Mouse (Mus musculus) kidney, adult 2 months (tissue): ENCODE results near the gene Nfib. TPM values are rescaled to one million over a fixed set of nuclear protein-coding genes. Genes with fewer than 3 reads are reported as not detected.

ENCODE experiments used
- DNase-seq: peaks from one replicate; pipeline ENCODE4 v3.0.0; 2021
- H3K27ac ChIP-seq: fragments of 200-500 bp; 2 replicates; pipeline ENCODE4 v1.5.1; 2012; ENCODE audit warnings: low read depth, low read length, control low read depth, inconsistent platforms; ENCODE audit not compliant: insufficient read depth
- H3K27me3 ChIP-seq: fragments of 200-500 bp; replicated peaks from 2 replicates; pipeline ENCODE4 v1.6.1; 2012; ENCODE audit warnings: mild to moderate bottlenecking, moderate library complexity, low read length, inconsistent platforms; ENCODE audit not compliant: control insufficient read depth, insufficient read depth
- H3K36me3 ChIP-seq: fragments of 200-500 bp; 2 replicates; pipeline ENCODE4 v1.6.1; 2012; ENCODE audit warnings: mild to moderate bottlenecking, moderate library complexity, low read length, inconsistent platforms; ENCODE audit not compliant: control insufficient read depth, insufficient read depth
- H3K4me1 ChIP-seq: fragments of 200-500 bp; 2 replicates; pipeline ENCODE4 v1.6.1; 2011; ENCODE audit warnings: low read length; ENCODE audit not compliant: control insufficient read depth, insufficient read depth
- H3K4me3 ChIP-seq: fragments of 200-500 bp; 2 replicates; pipeline ENCODE4 v1.5.1; 2011; ENCODE audit warnings: mild to moderate bottlenecking, low read depth, low read length, control low read depth; ENCODE audit not compliant: insufficient read depth
- CTCF ChIP-seq: fragments of 200-500 bp; conservative IDR thresholded peaks from 2 replicates; pipeline ENCODE4 v1.5.1; 2011; ENCODE audit warnings: low read depth, mild to moderate bottlenecking, control low read depth, low read length, moderate library complexity, mixed read lengths; ENCODE audit not compliant: insufficient read depth, insufficient read length
- POLR2A ChIP-seq: fragments of 200-500 bp; IDR thresholded peaks from one replicate; pipeline ENCODE4 v1.6.1; 2011; ENCODE audit warnings: low read depth, low read length, control low read depth
- WGBS: fragments of 180-500 bp; shearing (Covaris S2); methylation state at CpG from one replicate; pipeline ENCODE4 v1.1.7; 2018; 5-methylcytosine and 5-hydroxymethylcytosine counted together
- polyA plus RNA-seq: library from polyadenylated mRNA; depleted of rRNA; stranded (reverse); fragments of >200 nt; gene quantifications from 2 replicates; pipeline ENCODE4 v1.2.3, GENCODE M21; 2012

Nfib gene
- polyA plus RNA-seq, 1 experiment = 17.6 TPM

DNA sequence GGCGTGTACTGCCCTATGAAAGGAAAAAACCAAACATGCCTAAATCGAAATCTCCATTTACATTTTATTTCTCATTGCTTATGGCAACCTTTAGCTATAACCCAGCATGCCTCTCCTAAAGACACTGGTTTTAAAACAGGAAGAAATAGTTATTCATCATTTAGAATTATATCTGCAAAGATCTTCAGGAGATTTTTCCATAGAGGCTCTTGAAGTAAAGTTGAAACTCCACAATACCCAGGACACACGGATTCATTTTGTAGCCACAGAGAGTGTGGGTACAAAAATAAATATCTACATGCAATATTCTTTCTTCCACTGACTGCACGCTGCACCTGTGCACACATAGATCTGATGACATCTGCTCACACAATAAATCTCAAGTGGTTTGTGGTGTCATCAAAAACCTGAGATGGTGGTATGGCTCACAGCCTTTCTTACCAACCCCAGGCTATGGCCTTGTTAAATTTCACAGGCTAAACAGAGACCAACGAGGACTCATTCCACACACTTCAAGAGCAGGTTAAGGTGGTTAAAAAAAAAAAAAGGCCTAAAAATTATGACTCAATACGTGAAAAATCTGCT lies 189.2 kb downstream of the Nfib start:
- 85% methylated on average over 6 of the region's 6 CpGs for WGBS
- Histone ChIP-seq H3K27me3 (no peaks in the 10 kb centered on the region), H3K4me3 (no peak overlapping the region), H3K27ac (no peak overlapping the region), H3K36me3 (no peaks in the 10 kb centered on the region), H3K4me1 (peaks cover 9% of the 10 kb centered on the region; the same call in 1 of the 2 replicates)
- no peak for TF ChIP-seq CTCF
- no peak for TF ChIP-seq POLR2A
- no peak for DNase-seq

DNA sequence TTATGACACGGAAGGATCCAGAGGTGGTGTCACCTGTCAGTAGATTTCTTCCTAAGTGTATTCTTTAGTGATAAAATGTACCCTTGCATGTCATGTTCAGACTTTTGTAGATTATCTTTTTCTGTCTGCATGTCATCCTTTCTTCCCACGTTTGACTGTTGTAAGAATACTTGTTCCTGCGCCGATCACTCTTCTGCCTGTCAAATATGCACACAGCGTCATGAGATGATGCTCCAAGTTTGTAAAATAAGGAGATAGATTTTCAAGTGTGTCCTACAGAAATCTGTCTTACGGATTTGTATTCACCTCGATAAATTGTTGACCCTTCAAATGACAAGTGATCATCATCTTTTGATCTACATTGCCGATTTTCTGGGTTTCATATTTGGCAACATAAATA lies 190.6 kb downstream of the Nfib start:
- TF ChIP-seq CTCF (no peak), POLR2A (no peak)
- H3K4me3 ChIP-seq = no peak overlapping the region
- 93% methylated on average over 8 of the region's 8 CpGs for WGBS
- H3K27ac ChIP-seq = no peak overlapping the region
- no peak for DNase-seq
- H3K4me1 ChIP-seq = peaks cover 12% of the 10 kb centered on the region; the same call in 1 of the 2 replicates
- no peaks in the 10 kb centered on the region for H3K36me3 ChIP-seq
- H3K27me3 ChIP-seq = no peaks in the 10 kb centered on the region

DNA sequence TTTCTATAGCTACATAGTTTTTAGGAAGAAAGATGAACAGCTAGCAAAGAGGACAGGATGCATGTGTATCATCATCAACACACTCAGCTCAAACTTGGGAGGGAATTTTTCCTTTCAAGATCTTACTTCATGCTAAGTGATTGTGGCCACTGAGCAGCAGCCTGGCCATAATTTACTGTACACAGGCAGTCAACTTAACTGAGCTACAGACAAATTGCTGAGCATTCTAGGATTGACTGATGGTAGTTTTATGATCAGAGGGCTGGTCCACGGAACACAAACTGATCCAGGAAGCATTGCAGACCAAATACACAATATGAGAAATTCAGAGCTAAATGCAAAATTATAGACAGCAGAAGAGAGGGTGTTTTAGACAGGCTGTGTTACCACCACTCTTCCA lies 191.2 kb downstream of the Nfib start:
- WGBS = 75% methylated on average over 1 of the region's 1 CpGs
- Histone ChIP-seq H3K4me1 (peaks cover 12% of the 10 kb centered on the region; the same call in 1 of the 2 replicates), H3K27ac (no peak overlapping the region), H3K36me3 (no peaks in the 10 kb centered on the region), H3K27me3 (no peaks in the 10 kb centered on the region), H3K4me3 (no peak overlapping the region)
- TF ChIP-seq CTCF = no peak
- TF ChIP-seq POLR2A = no peak
- DNase-seq = no peak

DNA sequence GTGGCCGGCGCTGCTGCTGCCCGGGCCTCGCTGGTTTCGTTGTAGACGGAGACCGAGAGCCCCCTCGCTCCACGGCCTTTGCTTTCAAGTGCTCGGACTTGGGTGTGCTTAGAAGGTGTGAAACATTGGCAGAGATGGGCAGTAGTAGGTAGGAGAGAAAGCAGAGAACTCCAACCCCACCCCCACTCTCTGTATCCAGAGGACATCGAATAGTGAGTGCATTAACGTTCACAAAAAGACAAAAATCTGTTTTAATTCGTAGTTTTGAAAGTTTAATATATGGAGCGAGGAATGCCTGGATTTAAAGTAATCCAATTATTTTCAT lies 192.2 kb downstream of the Nfib start:
- Histone ChIP-seq H3K4me1 (peaks cover 12% of the 10 kb centered on the region; the same call in 1 of the 2 replicates), H3K4me3 (peak overlapping the region; percentile 60), H3K27ac (peak overlapping the region; percentile 41; the same call in 1 of the 2 replicates), H3K36me3 (no peaks in the 10 kb centered on the region), H3K27me3 (no peaks in the 10 kb centered on the region)
- DNase-seq = no peak
- TF ChIP-seq CTCF (no peak), POLR2A (no peak)
- 3% methylated on average over 14 of the region's 14 CpGs for WGBS

DNA sequence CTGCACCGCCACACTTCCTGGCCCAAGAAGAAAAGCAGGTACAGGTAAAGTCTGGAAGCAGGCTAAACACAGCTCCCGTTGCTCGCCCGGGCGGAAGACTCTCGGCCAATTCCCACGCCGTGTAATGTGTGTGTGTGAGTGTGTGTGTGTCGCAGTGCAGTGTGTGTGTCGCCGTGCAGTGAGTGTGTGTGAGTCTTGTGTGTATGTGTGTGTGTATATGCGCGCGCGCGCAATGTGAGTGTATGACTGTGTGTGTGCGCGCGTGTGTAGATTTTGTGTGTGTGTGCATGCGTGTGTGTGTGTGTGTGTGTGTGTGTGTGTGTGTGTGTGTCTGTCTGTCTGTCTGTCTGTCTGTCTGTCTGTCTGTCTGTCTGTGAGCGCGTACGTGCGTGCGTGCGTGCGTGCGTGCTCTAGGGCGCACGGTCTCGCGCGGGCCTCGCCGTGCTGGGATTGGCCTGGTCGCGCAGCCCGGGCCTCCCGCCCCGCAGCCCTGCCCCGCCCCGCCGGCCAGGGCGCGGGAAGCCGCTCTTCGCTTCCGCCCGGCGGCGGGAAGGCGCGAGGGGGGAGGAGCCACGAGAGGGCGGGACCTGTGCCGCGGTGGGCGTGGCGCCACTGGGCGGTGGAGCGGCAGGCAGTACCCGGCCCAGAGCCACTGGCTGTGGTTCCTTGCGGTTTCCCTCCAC lies 192.7 kb downstream of the Nfib start:
- TF ChIP-seq POLR2A = no peak
- Histone ChIP-seq H3K27me3 (no peaks in the 10 kb centered on the region), H3K36me3 (no peaks in the 10 kb centered on the region), H3K4me3 (peak overlapping the region; percentile 62), H3K4me1 (peaks cover 17% of the 10 kb centered on the region; the same call in 1 of the 2 replicates), H3K27ac (peak overlapping the region; percentile 82)
- DNase-seq = peak; percentile 98
- under 1% methylated on average over 63 of the region's 63 CpGs for WGBS

DNA sequence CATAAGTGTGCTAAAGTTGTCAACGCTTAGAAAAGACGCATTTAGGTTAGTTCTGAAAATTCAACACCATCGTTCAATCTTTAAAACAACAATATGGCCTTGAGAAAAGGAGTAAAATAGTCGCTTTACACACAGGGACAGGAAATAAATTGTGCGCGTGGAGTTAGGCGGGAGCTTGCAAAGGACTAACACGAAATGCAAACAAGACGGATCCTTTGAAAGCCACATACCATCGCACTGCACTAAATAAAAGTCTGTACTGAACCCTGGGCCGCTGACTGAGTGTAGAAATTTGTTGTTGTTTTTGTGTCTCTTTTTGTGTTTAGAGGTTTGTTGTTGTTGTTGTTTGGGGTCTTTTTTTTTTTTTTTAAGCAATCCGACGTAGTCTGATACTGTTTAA lies 193.2 kb downstream of the Nfib start:
- Histone ChIP-seq H3K27ac (peak overlapping the region; percentile 82; the same call in 1 of the 2 replicates), H3K4me1 (peaks cover 22% of the 10 kb centered on the region; the same call in 1 of the 2 replicates), H3K27me3 (no peaks in the 10 kb centered on the region), H3K36me3 (no peaks in the 10 kb centered on the region), H3K4me3 (peak overlapping the region; percentile 62)
- WGBS = 7% methylated on average over 13 of the region's 13 CpGs
- TF ChIP-seq POLR2A = no peak
- no peak for TF ChIP-seq CTCF
- DNase-seq = peak; percentile 40

DNA sequence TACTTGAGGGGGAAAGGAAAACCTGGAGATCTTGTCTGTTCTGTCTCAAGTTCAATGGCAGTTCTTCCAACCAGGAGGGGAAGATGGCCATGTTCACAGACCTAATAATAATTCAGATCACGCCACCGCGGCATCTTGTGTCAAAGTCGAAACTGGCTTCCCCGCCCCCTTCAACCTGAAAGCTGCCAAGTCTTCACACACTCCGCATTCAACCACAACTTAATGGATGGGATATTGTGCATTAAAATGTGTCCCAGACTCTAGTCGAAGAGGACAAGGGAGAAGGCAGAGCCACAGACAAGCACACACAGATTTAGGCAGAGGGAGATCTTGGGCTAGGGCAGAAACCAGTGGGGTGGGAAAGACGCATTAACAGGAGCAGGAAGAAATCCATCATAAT lies 194.0 kb downstream of the Nfib start:
- TF ChIP-seq CTCF (no peak), POLR2A (no peak)
- Histone ChIP-seq H3K27me3 (no peaks in the 10 kb centered on the region), H3K27ac (peak overlapping the region; percentile 90), H3K4me1 (peaks cover 22% of the 10 kb centered on the region; the same call in 1 of the 2 replicates), H3K4me3 (peak overlapping the region; percentile 42), H3K36me3 (no peaks in the 10 kb centered on the region)
- peak; percentile 85 for DNase-seq
- 5% methylated on average over 8 of the region's 8 CpGs for WGBS
